Mouse (Mus musculus) CD4-positive, CD25-positive, alpha-beta regulatory T cell, adult 4 months (primary cell): ENCODE measurements around the gene Mks1. TPM values are rescaled to one million over a fixed set of nuclear protein-coding genes. Genes with fewer than 3 reads are reported as not detected.
"Not testable (repeated sequence)": the region's sequence is repeated elsewhere in the genome, so short reads cannot be mapped to it uniquely, and the experiment has no call there.

Source experiments
- ATAC-seq: one replicate; pipeline ENCODE4 v1.8.0; 2017
- polyA plus RNA-seq, 2 experiments: library from polyadenylated mRNA; unstranded; fragments of 100-300 nt; shearing (Covaris generic); gene quantifications; one replicate each; pipeline ENCODE4 v1.2.1; 2017

Gene Mks1
- 1 to 10 TPM; 5.1 to 9.9 TPM for polyA plus RNA-seq

DNA sequence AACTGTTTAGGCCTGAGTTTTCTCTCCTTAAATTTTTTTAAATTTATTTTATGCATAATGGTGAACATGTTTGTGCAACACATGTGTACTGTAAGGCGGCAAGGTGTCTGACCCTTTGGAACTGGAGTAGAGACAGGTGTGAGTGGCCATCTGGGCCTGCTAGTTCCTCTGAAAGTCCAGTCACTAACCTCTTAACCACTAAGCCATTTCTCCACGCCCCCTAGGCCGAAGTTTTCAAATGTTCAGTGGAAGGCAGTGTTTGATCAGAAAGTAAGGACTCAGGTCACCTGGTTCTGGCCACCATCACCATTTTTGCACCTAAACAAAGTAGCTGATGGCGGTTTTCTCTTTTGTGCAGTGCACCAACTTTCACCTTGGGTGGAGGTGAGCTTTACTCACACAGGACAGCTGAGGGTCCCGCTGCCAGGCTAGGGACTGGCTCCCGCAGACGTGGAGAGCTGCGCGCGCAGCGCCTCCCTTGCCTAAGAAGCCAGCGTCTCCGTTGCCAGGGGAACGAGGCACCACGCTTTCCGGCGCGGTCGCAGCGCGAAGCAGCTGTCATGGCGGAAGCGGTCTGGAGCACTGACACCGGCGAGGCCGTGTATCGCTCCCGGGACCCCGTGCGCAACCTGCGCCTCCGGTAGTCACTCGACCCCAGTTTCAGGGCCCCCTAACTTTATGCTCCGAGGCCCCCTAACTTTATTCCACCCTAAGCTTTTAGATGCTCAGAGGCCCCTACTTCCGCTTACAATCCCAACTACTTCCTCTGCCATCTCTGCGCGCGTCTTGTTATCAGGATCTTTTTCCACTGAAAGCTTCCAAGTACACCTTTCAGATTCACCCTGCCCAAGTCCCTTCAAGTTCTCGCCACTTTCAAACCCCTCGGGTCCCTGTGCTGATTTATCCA lies at the start of gene Mks1:
TSS of gene Mks1 (plus strand) at position 526 of the 907 bp plus-strand sequence.
- peak; percentile 99 for ATAC-seq

DNA sequence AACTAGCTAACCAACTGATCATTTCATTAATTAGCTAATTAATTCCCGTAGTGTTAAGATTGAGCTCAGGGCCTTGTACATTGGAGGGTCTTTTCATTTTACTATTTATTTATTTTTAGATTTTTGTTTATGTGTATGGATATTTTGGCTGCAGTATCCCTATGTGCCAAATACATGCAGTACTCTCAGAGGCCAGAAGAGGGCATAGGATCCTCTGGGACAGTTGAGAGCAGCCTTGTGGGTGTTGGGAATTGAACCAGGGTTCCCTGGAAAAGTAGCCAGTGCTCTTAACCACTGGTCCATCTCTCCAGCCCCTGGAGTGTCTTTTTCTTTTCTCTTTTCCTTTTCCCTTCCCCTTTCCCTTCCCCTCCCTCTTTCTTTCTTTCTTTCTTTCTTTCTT lies 47.6 kb upstream of the Mks1 start:
- no peak for ATAC-seq

DNA sequence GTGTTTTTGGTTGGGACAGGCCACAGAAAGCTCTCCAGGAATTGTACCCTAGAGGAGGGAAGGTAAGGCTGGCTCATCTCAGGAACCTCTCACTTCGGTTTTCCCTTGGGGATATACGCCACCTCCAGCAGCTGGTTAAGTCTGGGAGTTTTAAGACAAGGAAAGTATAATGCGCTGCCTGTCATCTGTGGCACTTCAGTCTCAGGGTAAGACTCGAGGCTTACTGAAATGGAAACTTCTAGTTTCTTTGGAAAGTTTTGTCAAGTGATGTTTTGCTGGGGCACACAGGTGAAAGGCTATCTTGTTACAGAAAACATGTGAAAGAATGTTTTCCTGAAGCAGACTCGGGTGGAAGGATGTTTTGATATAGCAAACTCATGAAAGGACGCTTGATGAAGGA lies 45.6 kb upstream of the Mks1 start:
- ATAC-seq: no peak

DNA sequence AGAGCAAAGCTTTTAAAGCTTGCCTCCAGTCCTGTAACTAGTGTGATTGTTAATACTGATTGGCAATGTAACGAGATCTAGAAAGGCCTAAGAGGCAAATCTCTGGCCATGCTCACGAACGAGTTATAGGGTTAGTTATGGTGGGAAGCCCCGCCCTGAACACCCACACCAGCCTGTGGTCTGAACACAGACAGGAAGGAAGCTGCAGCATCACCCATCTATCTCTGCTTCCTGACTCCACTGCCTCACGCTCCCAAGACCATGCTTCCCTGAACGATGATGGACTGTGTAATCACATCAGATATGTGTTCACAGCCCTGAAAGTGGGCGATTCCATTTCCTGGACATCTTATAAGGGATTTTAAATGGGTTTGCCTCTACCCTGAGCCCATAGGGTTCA lies 44.8 kb upstream of the Mks1 start:
- peak; percentile 99 for ATAC-seq

DNA sequence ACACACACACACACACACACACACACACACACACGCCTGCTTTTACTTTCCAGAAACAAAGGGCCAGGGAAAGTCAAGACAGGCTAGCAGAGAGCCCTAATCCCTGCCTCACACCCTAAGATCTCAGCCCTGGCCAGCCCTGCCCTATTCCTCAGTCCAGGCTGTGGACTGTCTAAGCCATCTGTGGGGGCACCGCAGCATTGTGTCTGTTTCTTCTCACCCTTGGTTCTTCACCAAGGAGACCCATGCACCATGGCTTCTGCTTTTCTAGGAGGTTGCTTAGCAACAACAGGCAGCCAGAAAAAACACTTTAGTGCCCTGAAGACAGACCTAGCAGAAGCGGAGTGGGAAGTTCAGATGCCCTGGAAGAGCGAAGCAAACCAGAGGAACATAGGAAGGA lies 41.6 kb upstream of the Mks1 start:
- no peak for ATAC-seq

DNA sequence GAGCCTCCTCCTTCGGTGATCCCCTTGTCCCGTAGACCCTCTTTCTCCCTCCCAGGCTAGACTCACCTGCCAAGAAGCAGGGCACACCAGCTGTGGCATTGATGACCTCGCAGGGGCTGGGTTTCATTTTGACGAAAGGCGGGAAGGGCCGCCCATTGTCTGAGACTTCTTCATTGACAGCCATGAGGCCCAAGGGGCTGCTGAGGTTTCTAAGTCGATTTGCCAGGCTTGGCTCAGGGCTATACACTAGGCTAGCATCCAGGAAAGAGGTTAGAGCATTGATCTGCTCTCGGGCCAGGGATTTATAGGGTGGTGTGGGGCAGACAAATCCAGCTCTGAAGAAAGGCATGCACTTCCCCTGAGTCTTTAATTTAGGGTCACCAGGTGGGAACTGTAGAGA lies 38.2 kb upstream of the Mks1 start:
- no peak for ATAC-seq

DNA sequence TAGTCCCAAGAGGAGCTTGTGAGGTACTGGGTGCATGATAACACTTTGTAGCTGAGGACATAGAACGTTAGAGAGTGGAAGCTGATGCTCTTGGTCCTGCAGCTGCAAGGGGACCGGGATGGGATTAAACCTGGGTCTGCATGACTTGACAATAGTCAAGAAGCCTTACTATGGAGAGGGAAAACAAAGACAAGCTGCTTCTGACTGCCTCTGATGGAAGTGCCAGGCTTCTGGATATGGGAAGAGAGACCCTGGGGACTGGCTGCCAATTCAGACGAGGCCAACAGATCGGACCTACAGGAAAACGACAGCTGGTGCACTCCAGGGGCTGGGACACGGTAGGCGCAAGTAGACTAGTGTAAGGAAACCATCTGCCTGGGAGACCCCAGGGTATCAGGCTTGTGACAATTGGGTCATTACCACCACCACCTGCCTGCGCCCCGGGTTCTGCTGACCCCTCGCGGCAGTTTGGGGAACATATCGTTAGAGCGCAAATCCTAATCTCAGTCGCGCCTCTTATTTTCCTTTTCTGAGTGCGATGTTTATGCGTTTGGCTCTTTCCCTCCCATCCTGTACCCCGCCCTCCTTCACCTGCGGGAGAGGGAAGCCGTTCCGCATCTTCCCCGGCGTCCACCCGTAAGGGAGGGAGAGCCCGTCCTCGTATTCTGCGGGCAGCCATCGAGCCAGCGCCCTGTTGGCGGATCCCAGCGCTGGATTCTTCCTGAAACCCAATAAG lies 36.1 kb upstream of the Mks1 start:
- peak; percentile 66 for ATAC-seq

DNA sequence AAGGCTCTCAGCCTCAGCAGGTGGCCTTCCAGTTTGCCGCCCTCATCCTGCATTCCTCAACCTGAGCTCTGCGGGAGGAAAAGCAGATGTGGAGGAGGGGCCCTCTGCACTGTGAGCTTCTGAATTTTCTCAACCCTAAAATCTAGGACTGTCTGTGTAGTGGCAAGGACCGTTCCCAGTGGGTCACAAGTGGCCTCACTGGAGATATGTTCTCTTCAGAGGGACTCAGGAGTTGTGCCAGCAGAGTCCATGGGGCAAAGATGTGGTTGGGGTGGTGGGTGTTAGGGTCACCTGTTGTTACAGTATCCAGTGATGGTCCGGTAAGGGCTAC lies 35.6 kb upstream of the Mks1 start:
- ATAC-seq: no peak

DNA sequence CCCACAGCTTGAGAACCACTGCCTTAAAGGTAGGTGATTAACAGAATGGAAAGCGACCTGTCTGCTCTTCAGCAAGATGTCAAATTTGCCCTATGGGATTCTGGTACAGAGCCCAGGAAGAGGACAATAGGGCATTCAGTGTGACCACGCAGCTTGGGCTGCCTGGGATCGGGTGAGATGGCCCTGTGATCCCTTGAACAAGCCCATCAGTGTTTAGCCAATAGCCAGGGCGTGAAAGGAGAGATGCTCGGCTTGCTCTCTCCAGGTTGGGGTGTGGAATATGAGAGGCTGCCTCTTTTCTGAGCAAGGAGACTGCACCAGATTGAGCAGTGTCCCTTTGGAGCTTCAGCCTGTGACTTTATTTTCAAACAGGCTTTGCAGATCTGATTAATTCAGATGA lies 31.5 kb upstream of the Mks1 start:
- ATAC-seq: no peak

DNA sequence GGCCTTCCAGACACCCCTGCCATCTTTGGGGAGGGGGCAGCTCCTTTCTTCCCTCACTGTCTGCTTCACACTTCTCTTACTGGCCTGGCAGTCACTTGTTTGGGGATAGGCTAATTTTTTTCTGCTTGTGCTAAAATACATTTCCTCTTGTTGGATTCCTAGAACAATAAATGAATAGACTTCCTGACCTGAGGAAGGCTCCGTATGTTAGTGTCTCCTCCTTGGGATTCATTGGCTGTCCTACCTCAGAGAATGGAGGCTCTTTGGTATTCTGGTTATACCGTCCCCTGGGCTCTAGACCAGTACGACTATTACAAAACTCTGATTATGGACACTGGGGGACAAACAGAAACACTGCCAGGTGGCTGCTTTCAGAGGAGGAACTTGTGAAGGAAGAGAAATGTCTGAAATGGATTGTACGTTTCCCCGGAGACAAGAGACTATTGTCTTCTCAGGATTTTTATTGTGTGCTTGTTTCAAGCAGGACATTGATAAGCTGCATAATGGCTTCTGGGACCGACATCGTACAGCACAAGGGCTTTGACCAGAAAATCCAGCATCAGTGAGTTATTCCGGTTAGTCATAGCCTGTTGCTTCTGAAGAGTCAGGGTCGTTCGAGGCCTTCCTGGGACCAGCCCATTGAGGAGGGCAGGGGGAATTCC lies 24.6 kb upstream of the Mks1 start, which contains the start of gene Lpo:
TSS of gene Lpo (minus strand) at position 51 of the 662 bp plus-strand sequence.
- no peak for ATAC-seq

DNA sequence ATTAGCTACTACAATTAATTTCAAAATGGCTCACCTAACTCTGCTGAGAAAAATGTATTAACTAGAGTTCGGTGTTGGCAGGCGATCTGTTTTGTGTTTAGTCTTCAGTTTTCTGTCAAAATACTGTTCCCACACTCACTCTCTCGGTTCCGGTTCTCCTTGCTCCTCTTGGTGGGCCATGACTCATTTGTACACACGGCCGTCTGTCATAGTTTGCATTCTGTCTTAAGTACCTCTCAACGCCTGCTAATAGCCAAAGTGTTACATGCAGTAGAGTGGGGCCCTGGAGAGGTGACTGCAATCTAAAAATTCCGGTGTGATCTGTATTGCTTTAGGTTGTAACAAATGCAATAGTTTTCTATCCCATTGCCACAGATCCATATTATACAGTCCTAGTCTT lies 12.3 kb upstream of the Mks1 start:
- ATAC-seq: no peak

DNA sequence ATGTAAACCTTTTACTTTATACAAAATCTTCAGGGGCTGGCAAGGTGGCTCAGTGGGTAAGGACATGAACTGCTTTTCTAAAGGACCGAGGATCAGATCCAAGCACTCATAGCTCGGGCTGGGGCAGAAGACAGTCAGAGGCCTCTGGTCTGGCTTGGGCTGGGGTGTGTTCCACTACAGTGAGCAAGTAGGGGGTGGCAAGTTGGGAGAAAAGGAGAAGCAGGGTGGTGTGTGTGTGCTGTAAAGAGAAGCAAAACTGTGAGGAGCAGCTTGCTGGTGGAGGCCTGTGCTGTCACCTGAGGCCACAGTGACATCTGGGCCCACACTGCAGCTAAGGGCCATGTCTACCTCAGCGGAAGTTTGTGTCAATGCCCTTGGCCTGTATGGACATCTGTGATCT lies 11.6 kb upstream of the Mks1 start:
- no peak for ATAC-seq

DNA sequence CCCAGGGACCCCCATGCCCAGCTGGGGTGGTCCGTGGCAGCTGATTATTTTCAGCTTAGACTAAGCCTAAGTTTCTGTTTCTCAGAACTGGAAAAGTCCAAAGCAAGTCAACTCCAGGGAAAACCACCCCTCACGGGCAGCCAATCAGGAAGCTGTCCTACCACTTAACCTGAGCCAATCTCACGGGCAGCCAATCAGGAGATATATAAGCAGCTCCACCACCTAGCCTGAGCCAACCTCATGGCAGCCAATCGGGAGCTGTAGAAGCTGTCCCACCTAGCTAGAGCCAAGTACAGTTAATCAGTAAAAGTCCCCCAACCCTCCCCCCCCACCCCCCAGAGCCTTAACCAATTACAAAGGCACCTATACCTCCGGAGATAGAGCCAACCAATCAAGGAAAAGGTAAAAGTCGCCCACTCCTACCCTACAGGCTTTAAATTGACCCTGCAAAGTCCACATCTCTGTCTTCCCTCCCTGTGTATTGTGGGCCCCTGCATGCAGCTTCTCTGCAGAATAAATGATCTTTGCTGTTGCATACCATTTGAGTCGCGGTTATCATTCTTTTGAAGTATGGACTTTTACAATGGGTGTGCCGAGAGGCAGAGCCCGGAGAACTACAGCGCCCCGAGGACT lies 5.9 kb upstream of the Mks1 start:
- ATAC-seq: no peak

DNA sequence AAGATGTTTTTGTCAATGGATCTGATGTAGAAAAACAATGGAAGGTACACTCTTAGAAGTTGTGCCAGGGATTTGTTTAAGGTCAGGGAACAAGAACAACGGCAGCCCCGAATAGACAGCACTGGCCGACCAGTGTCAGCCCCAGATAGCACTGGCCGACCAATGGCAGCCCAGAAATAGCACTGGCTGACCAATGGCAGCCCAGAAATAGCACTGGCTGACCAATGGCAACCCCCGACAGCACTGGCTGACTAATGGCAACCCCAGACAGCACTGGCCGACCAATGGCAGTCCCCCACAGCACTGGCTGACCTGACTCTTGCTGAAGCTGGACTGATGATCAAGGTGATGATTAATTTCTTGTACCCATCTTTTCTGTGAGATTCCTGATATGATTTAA lies 5.1 kb upstream of the Mks1 start:
- ATAC-seq: no peak

DNA sequence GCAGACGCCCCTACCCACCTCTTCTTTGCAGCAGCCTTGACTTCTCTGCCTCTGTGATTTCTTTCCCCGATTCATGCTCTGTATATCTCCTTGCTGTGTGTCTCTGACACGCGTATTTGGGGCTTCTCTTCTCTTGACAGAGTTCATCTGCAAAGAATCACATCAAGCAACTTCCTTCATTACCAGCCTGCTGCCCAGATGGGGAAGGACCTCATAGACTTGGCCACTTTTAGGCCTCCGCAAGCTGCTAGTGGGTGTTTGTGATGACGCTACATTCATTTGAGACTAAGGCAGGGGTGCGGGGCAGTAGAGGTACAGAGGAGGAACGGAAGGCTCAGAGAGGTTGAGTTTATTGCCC lies 561 bp downstream of the Mks1 start:
- ATAC-seq: peak; percentile 21

DNA sequence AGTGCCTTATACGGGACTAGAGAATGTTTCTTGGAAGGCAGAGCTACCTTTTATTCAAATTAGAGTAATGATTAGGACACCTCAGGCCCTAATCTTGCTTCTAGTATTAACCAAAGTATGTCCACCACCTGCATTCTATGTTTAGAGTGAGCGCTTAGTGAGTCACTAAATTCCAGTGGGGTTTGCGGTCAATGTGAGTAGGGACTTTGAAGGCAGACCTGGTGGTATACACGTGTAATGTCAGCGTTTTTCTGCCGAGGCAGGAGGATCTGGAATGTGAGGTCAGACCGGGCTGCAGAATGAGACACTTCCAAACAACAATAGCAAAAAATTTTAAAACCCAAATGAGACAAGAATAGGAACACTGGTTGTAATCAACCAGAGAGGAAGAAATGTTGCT lies 1.5 kb downstream of the Mks1 start:
- ATAC-seq: no peak

DNA sequence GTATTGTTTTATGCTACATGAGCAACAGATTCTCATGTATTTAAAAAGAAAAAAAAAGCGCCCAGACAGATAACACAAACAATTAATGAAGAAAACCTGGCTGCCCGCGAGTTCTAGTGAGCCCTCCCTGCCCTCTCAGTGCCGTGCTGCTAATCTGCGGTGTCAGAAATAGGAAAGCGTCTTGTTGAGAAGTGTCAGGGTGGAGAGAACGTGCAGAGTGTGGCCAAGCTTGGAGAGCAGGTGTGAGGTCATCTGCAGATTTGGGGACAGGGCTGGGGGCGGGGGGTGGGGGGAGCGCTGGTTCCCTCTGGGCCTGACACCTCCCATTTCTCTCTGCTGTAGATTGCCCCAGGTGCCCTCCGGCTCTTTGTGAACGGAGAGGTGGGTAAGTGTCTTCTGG lies 6.3 kb downstream of the Mks1 start:
- ATAC-seq: no peak

DNA sequence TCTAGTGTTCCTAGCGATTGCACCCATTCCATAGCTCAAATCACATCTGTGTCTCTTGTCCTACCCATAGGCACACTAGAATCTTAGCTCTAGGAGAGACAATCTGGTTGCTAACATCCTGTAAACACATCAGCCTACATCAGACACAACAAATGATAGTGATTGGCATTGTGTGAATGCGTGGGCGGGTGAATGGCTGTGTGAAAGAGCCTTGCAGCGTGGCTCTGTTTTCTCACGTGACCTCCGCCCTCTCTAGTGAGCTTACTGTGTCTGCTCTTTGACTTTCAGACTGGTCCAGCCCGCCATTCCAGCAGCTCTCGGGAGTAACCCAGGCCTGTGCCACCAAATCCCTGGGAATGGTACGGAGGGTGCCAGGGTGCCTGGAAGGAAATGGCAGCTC lies 7.4 kb downstream of the Mks1 start:
- no peak for ATAC-seq

DNA sequence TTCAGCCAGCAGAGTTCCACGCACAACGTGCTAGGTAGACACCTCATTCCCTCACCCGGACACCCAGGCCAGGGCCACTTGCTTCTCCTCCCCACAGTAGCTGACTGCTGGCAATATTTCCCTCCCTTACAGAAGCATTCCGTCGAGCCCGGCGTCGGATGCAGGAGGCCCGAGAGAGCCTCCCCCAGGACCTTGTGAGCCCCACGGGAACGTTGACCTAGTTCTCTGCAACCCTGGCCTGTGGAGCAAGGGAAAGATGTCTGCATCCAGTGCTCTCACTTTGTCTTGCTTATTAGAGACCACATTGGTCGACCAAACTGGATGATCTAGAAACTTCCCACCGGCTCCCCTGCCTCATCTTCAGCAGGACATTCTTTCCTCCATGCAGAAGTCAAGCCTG lies 9.8 kb downstream of the Mks1 start:
- no peak for ATAC-seq

DNA sequence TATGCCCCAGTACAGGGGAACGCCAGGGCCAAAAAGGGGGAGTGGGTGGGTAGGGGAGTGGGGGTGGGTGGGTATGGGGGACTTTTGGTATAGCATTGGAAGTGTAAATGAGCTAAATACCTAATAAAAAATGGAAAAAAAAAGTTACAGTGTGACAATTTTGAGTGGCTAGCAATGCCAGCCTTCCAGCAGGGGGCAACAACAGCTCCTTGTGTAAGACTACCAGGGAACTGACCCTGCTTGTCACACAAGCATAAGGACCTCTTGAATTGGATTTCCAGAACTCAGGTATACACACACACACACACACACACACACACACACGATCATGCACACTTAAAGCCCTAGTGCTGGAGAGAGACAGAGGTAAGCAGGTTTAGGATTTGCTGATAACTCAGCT lies 13.9 kb downstream of the Mks1 start:
- not testable (repeated sequence) for ATAC-seq

DNA sequence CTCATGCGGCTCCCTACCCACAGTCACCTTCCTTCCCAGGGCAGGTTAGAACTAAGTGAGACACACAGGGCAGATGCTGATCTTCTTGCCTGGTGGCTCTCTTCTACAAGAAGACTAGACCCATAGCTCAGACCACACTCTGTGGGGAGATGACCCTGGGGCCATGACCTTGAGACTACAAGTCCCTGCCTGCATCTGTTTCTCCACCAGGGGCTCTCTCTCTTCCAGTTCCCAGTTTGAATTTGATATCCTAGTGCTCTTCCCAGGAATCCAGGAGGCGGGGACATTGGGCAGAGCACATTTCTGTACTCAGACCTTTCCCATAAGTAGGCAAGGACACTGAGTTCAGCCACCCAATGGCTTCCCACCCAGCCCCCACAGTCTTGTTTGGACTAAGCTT lies 17.1 kb downstream of the Mks1 start:
- no peak for ATAC-seq

DNA sequence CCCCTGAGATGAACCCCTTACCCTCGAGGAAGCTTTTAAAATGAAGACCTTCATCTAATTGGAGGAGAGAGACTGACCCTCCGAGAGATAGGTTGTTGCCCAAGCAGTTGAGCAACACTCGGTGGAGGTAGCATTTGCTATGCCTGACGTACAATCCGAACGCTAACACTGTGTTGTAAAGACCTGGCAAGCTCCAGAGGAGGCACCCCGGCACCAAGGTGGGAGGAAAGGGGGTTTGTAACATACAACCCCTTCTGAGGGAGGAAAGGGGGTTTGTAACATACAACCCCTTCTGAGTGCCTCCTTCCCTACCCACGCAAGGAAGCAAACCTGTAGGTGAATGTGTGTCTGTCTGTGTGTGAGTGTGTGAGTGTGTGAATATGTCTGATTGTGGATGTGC lies 18.8 kb downstream of the Mks1 start:
- no peak for ATAC-seq

DNA sequence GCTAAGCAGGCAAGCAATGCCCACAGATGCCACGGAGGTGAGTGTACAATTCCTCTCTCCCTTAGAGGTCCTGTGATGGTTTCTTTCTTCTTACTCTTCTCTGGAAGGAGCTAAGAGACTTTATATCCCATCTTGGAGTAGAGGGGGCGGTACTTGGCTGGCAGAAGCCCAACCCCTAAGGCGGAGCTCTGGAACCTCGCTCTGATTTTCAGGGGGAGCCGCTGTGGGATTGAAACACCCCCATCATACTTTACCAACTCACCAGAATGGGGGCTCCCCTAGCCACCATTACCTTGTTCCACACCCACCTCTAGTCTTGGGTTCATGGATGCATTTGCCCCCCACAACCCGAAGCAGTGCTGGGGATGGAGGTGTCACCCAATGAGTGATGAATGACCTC lies 22.4 kb downstream of the Mks1 start, which contains the start of gene Epx:
TSS of gene Epx (minus strand) at position 101 of the 400 bp plus-strand sequence.
- ATAC-seq: no peak
